Mouse (Mus musculus) neural tube, embryonic 10.5 days (tissue): ENCODE measurements around the gene Vps8.

ENCODE experiments used
- DNase-seq: peaks from one replicate; pipeline ENCODE4 v3.0.0-alpha.2; 2017; ENCODE audit warnings: low spot score; ENCODE audit errors: extremely low spot score

The Vps8 gene

DNA sequence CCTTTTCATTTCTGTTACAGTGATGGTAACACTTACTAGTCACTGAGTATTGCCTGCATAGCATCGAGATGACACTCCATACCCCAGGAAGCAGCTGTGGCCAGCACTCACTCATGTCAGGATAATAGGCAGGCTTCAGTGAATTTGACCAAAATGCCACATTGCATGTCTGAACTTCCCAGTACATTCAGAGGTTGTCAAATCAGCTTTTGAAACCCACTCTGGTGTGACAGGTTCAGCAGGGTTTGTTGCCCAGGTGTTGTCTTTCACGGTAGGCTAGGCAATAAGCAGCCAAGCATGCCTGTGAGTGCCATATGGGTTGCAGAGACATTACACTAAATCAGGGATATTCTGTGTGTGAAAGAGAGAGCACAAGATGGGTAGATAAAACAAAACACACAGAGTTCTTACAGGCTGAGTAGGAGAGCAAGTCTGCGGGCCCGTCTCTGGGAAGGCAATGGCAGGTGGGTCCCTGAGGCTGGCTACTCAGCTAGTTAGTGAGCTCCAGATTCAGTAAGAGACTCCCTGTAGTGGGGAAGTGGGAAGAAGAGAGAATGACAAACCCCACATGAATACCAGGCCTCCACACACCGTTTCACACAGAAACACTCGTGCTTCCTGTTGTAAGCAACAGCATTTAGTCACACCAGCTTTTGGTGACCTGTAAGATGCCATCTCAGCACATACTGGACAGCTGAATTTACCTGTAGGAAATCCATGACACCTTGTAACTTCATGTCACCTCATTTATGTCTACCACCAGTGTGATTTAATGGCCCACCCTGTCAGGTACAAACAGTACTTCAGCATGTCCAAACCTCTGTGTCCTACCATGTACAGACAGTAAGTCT lies 203.1 kb downstream of the Vps8 start:
- DNase-seq = no peak

GRCm38 (mm10) chr16:21627248-21627647 lies 204.3 kb downstream of the Vps8 start:
- no peak for DNase-seq

DNA sequence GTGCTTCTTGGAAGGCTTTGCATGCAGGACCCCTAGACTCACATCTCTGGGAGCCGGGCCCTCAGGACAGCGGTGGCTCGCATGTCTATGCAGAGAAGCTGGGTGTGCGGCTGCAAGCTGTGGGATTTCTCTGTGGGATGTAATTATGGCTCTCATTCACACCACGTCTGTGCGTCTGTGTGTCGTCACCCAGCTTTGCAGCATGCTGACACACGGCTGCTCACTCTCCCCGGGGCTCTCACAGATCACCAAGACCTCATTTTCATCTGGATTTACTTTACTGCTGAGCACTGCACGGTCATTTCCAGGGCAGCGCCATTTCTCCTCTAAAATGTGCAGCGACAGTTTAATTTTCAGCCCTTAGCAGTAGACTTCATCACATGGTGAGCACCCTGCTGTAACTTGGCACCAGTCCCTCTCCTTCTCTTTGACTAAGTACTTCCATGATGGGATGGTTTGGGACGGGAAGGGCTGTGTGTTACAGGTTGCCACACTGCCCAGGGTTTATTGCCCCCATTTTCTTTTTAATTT lies 205.2 kb downstream of the Vps8 start:
- no peak for DNase-seq

DNA sequence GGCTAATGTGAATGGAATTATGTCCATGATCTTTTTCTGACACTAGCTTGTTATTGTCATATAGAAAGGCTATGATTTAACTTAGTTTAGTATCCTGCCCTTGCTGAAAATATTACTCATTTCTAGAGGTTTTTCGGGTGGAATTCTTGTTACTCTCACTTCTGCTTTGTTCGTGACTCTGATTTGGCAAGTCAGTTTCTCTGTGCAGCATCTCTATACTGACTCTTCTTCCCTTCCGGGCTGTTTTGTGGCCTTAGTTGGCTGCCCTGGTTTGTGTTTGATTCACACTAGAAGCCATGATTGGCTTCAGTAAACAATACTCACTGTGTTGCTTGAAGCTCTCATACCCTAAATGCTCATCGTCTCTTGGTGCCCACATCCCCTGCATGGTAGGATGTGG lies 207.7 kb downstream of the Vps8 start:
- DNase-seq = no peak

- DNase-seq = no peak
Observed at GRCm38 (mm10) chr16:21631815-21632222, 208.9 kb downstream of the Vps8 start.

GRCm38 (mm10) chr16:21634460-21634859 lies 211.5 kb downstream of the Vps8 start:
- DNase-seq = no peak

DNA sequence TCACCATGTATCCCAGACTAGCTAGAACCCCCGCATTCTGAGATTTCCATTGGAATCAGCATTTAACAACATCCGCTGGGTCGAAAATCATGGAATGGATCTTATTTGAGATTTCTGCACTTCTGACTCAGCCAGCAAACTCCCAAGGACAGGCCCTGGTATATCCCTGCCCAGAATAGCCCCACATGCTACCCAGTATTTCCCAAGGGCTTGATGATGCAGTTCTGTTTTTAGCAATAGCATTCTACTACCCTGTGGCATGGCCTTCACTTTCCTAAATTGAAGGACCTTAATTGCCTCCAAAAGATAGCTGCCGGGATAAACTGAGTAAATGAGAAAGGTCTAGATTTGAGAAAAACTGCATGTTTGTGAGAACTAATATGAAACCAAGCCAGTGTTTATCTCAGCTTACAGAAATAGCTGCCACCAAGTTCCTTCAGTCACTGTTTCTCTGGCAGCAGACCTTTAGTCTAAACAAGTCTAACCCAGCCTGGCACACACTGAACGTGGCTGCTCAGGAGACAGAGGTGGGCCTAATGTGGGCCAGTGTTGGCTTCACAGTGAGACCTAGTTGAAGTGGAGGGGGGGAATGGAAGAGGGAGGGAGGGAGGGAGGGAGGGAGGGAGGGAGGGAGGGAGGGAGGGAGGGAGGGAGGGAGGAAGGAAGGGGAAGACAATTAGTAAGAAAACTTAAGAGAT lies 213.4 kb downstream of the Vps8 start:
- no peak for DNase-seq

DNA sequence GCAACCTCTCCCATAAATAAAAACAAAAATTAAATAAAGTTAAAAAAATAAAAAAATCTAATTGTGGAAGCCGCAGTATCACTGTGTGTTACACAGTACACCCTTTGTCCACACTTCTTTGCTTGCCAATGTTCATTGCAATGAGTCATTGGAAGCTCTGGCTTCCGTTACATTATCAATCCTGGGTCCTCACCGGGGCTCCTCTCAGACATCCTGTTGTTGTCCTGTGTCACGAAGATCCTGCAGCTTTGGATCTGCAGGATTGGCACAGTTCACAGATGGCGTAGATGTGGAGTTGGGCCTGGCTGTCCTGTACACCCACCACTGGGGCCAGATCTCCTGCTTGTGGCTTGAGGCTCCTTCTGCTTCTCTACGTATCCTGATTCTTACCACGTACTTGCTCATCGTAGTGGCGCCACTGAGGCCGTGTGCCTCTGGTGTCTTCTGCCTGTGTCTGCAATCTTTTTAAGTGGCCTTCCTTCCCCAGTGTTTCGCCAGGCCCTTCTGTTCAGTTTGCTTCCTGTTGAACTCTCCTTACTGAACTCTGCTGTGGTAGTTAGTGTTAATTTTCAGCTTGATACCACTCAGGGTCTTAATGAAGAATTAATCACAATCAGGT lies 214.4 kb downstream of the Vps8 start:
- no peak for DNase-seq

- no peak for DNase-seq
Observed at GRCm38 (mm10) chr16:21640766-21641499, 218.0 kb downstream of the Vps8 start.

- DNase-seq = no peak
Observed at GRCm38 (mm10) chr16:21641944-21642343, 219.0 kb downstream of the Vps8 start.

- no peak for DNase-seq
Observed at GRCm38 (mm10) chr16:21642906-21643305, 220.0 kb downstream of the Vps8 start.

DNA sequence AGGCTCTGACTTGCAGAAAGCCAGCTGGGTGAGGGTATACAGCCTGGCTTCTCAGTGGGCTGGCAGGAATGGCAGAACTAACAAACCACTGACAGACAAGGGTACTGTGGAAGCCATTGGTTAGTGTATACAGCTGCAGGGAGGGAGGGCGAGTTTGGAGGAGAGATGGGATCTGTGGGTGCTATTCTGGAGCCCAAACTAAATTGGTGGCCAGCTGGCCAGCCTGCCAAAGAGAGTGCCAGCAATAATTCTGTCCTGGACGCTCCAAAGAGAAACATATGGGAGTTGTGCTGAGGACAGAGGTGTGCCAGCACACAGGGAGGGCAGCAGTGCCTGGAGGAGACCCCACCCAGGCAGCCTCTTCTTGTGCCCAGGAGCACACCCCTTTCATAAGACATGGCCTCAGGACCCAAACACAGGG lies 220.7 kb downstream of the Vps8 start:
- DNase-seq = no peak

- DNase-seq = no peak
Observed at GRCm38 (mm10) chr16:21644066-21644561, 221.2 kb downstream of the Vps8 start.

- DNase-seq = no peak
Observed at GRCm38 (mm10) chr16:21644574-21644973, 221.7 kb downstream of the Vps8 start.

DNA sequence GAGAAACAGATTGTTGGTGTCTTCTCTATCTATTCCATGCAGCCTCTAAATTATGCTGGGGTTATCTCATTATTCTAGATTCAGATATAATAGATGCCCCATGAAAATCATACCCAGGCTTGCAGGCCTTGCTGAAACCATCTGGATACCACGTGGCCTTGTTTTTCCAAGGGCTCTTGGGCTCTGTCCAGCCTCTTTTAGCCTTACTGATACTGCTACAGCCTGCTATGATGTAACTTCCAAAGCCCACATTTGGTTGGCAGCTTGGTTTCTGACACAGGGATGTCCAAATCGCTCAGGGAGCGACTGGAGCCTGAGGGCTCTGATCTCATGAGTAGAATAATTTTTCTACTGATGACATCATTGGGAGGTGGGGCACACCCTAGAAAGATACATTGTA lies 223.0 kb downstream of the Vps8 start:
- no peak for DNase-seq

GRCm38 (mm10) chr16:21646496-21646895 lies 223.6 kb downstream of the Vps8 start:
- DNase-seq = no peak

- no peak for DNase-seq
Observed at GRCm38 (mm10) chr16:21648800-21649199, 225.9 kb downstream of the Vps8 start.

GRCm38 (mm10) chr16:21650289-21650688 lies 227.4 kb downstream of the Vps8 start:
- DNase-seq = no peak

DNA sequence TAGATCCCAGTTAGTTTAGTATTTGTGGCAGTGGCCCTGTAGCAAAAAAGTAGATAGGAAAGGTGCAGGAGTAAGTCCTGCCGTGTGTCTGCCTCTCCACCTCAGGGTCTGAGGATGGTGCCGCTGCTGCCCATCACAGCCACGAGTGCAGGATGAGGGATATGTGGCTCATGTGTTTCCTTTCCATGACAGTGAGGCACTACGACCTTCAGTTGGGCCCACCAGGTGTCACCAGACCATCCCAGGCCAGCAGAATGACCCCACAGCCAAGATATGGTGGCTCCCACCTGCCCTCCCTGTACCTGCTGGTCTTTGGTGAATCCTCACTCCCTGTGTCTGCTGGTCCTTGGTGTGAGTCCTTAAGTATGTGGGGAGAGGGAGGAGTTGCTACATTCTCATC lies 228.2 kb downstream of the Vps8 start:
- DNase-seq = no peak

DNA sequence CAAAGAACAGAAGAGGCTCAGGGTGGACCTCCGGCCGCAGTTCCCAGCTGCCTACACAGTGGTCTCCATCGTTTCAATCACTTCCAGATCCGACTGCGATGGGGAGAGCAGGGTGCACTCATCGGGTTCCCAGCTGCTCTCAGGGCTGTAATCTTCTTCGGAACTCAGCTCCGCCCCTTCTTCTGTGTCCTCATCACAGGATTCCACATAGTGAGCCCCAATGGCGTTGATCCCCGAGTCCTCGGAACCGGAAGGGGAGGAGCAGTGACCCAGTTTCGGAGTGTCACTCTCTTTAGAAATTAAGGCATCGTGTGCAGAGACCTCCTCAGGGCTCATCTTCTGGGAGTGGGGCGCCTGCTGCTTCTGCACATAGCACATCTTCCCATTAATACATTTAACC lies 230.2 kb downstream of the Vps8 start:
- DNase-seq = no peak

DNA sequence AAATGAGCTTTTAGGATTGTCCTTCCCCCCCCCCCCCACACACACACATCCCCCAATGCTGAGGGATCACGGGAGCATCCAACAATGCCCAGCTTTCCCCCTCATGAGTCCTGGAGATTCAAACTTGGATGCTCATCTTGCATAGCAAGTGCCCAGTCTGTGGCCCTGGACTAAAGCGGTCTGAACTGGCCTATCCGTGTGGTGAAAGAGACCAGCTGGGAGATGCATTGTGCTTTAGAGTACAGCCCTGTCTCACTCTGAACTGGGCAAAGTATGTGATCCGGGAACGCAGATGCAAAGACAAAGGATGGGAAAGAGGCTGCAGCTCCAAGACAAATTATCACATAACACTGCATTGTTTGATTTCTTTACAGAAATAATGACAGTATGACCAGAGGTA lies 231.5 kb downstream of the Vps8 start:
- DNase-seq = no peak
